Comparison of ENCODE assay signal across 2 mouse cellular contexts in the genomic region with DNA sequence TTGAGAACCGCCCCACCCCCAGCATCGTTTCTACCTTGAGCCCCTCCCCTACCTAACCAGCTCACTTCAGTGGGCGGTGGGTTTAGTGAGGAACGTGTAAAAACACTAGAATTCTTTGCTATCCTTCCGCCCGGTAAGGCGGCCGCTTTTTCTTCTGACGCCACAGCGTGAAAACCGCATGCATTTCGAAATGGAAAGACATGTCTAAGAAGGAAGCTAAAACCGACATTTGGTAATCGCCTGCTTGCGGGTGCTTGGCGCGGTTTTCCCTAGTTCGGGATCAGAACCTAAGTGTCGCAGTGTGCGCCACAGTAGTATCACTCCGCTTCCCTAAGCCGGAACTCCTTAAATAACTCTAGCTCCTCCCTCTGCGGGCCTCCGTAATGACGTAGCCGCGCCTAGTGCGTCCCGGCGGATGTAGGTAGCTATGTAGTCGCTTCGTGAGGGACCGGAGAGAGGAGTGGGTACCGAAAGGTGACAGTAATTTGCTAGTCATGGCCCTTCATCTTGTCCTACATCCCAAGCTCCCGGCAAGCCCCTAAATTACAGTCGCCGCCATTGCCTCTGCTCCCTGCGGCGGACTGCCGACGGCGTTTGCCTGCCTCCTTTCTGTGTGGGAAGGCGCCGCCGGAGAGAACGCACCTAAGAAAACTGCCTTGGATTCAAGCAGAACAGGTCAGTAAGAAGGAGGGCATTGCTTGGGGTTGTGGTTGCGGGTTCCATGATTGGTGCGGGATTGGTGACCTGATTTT.
TF ChIP-seq lines count a peak whose summit lies in the region.

Gene Armcx5, plus strand, starts transcription at position 430 of the 752 bp plus-strand sequence.
Gene Gprasp1, plus strand, starts transcription at position 430 of the 752 bp plus-strand sequence.

TF ChIP-seq in C2C12, 6 proteins besides CTCF, POLR2A, EP300 and RAD21 (continued from another document):
- no peak for TF ChIP-seq MYOG (IDR thresholded peaks at IDR 0.05; ENCODE audit: control insufficient read depth, extremely low read depth, insufficient read length)

TF ChIP-seq in myocyte, 11 proteins besides CTCF, POLR2A, EP300 and RAD21 (continued from another document):
- TF ChIP-seq POLR2AphosphoS2 (IDR thresholded peaks at IDR 0.05; ENCODE audit: insufficient read length, low read depth) (peak; percentile 71), USF1 (IDR thresholded peaks at IDR 0.05; ENCODE audit: low read depth) (no peak), SRF (IDR thresholded peaks at IDR 0.05; ENCODE audit: control insufficient read depth, insufficient read length, low read depth) (peak; percentile 76)
